Mouse (Mus musculus) brain, embryonic 14.5 days (tissue): ENCODE measurements around the gene Ppox. TPM values are rescaled to one million over a fixed set of nuclear protein-coding genes. Genes with fewer than 3 reads are reported as not detected.

Source experiments
- DNase-seq: peaks from one replicate; pipeline ENCODE4 v3.0.0-alpha.2; 2011; ENCODE audit warnings: low read depth
- CTCF ChIP-seq: fragments of 200-500 bp; IDR thresholded peaks from 2 replicates; pipeline ENCODE4 v1.5.1; 2012; ENCODE audit warnings: inconsistent platforms, mild to moderate bottlenecking, moderate library complexity, borderline replicate concordance; ENCODE audit not compliant: insufficient read depth, insufficient read length; ENCODE audit errors: extremely low read depth
- POLR2A ChIP-seq: fragments of 200-500 bp; IDR thresholded peaks from 2 replicates; pipeline ENCODE4 v1.6.1; 2012; ENCODE audit warnings: mild to moderate bottlenecking, inconsistent platforms, borderline replicate concordance; ENCODE audit not compliant: poor library complexity, insufficient read depth, insufficient read length, severe bottlenecking; ENCODE audit errors: extremely low read depth
- polyA plus RNA-seq: library from polyadenylated mRNA; depleted of rRNA; stranded (reverse); fragments of >200 nt; gene quantifications from 2 replicates; pipeline ENCODE4 v1.2.3, GENCODE M21; 2012

Ppox gene
- polyA plus RNA-seq, 1 experiment, result 70.7 TPM

DNA sequence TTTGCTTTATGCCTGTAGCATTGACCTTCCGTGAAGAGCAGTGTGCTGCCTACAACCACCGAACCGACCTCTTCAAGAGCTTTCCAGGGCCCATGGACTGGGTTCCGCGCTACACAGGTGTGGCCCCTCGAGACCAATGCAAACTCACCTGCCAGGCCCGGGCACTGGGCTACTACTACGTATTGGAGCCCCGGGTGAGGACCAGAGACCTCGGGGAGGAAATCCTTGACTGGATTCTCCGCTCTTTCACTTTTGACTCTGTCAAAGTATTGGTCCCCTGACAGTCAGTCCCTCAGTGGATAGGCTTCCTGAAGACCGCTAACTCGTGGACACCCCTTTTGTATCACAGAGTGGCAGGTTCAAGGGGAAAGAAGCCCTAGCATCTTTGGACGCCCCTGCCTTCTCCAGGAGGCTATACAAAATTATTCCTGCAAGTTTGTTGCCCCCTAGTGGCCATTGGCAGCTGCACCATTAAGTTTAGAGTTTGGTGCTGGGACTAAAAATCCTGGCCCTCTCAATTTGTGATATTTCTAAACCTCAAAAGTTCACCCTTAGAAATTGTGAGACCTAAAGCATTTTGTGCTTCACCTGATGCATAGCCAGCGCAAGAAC, 23.9 kb downstream of the Ppox start:
- TF ChIP-seq CTCF (peak; percentile 82), POLR2A (no peak)
- peak; percentile 77 for DNase-seq

GRCm38 (mm10) chr1:171256095-171256818, 24.7 kb downstream of the Ppox start:
- DNase-seq, result no peak
- TF ChIP-seq CTCF (no peak), POLR2A (no peak)

GRCm38 (mm10) chr1:171252415-171252814, 28.6 kb downstream of the Ppox start:
- TF ChIP-seq POLR2A (no peak), CTCF (no peak)

GRCm38 (mm10) chr1:171251594-171252324, 29.2 kb downstream of the Ppox start:
- no peak for TF ChIP-seq CTCF
- TF ChIP-seq POLR2A, result no peak
- peak; percentile 63 for DNase-seq

More at GRCm38 (mm10) chr1:171252415-171252814, 28.6 kb downstream of the Ppox start:
- DNase-seq, result peak; percentile 46

DNA sequence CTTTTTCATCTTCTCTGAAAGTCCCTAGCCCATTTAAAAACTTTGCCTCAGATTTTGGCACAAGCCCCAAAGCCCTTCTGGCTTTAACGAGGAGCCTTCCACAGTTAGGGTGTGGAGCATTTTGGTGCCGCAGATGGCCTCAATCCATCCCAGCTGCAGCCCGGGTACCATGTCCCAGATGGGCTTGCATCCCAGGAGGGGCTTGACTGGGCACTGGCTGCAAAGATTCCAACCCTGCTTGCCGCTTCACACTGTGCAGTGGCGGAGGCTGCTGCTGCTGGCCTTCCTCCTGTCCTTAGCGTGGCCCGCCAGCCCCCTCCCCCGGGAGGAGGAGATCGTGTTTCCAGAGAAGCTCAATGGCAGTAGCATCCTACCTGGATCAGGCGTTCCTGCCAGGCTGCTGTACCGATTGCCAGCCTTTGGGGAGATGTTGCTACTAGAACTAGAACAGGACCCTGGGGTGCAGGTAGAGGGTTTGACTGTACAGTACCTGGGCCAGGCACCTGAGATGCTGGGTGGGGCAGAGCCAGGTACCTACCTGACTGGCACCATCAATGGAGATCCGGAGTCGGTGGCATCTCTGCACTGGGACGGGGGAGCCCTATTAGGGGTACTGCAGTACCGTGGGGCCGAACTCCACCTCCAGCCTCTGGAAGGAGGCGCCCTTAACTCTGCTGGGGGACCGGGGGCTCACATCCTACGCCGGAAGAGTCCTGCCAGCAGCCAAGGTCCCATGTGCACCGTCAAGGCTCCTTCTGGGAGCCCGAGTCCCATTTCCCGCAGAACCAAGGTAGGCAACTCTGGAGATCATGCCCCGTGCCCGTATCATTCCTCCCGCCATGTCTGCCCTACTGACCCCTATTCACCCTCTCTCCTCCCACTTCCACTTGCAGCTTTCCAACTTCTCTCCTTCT, 30.0 kb downstream of the Ppox start, which contains the start of gene Ndufs2:
TSS of gene Ndufs2 (minus strand) at position 709 of the 914 bp plus-strand sequence.
- TF ChIP-seq POLR2A, result no peak
- TF ChIP-seq CTCF, result no peak
- DNase-seq, result peak; percentile 89

DNA sequence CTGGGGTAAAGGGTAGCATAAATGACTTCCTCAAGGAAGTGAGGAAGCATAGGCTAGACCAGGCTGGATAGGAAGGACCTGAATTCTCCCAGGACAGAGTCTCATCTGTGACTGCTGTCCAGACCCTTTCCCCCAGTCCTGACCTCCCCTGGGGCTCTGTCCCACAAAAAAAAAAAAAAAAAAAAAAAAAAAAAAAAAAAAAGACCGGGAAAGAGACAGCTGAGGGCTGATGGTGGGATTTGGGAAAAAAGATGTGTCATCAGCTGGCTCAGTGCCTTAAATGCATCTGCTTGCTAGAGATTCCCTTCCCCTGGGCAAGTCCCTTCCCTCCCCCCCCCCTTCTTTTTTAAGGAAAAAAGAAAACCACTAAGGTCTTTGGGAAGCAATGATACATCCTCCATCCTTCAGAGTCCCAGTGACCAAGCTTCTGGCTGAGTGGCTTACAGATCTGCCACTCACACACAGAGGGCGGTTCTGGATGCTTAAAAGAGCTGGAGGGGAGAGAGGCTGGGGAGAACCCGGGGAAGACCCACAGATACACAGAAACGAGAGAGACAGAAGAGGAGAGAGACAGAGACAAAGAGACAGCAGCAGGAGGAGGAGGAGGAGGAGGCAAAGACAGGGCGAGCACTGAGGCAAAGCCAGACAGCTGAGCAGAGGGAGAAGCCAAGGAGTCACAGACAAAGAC, 30.9 kb downstream of the Ppox start, which contains the start of gene Adamts4:
TSS of gene Adamts4 (plus strand) at position 509 of the 688 bp plus-strand sequence.
- peak; percentile 84 for DNase-seq
- no peak for TF ChIP-seq CTCF
- no peak for TF ChIP-seq POLR2A

- TF ChIP-seq CTCF, result no peak
- TF ChIP-seq POLR2A, result no peak
- peak; percentile 31 for DNase-seq
These were observed 32.4 kb downstream of the Ppox start for GRCm38 (mm10) chr1:171248386-171249226.

- TF ChIP-seq POLR2A, result no peak
- TF ChIP-seq CTCF, result no peak
These were observed 33.1 kb downstream of the Ppox start for GRCm38 (mm10) chr1:171247916-171248315.

GRCm38 (mm10) chr1:171247453-171247841, 33.5 kb downstream of the Ppox start:
- DNase-seq, result no peak
- TF ChIP-seq POLR2A, result no peak
- no peak for TF ChIP-seq CTCF

More at GRCm38 (mm10) chr1:171247916-171248315, 33.1 kb downstream of the Ppox start:
- DNase-seq, result no peak
